Mouse (Mus musculus) right cerebral cortex, adult 2 months (tissue): ENCODE measurements at regions not wholly inside any gene's neighbourhood (a gene's known extent, or its start where the extent isn't known, plus 50 kb on each side); places are given as distances from the start of the nearest gene placed in this dataset.

Experiments
- DNase-seq, 2 experiments: peaks; one replicate each; pipeline ENCODE4 v3.0.0; 2021 to 2022; ENCODE audit warnings: low spot score in 2 of 2

DNA sequence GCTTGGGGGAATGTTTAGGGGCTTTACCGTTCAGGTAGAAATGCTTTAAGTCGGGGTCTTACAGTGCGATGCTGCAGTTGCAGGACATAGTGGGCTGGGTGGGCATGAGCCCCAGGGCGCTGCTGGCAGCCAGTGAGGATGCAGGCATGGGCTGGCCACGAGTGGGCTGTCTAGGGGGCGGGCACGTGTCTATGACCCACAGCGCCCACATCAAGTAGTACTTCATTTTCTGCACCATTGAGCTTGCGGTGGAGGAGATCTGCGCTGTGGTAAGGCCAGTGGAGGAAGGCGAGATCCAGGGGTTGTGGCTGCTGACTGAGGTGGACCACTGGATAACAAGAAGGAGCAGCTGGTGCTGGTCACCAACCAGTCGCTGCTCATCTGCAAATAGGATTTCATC lies 52.4 kb upstream of the Olfr291 start:
- no peak for DNase-seq

DNA sequence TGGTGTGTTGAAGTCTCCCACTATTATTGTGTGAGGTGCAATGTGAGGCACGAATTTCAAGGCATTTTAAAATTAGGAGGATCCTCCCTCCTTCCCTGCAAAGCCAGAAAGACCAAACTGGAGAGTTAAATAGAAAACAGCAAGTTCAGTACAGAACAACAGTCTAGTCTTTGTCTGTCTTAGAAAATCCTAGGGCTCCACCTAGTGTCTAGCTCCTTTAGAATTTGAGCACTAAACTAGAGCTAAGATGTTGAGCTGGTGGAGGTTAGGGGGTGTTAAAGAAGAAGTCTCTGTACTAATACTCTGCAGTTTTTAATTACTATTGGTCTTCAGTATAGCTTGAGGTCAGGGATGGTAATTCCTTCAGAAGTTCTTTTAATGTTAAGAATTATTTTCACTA lies 58.7 kb upstream of the Olfr291 start:
- peak; percentile 5 to 35 for DNase-seq

DNA sequence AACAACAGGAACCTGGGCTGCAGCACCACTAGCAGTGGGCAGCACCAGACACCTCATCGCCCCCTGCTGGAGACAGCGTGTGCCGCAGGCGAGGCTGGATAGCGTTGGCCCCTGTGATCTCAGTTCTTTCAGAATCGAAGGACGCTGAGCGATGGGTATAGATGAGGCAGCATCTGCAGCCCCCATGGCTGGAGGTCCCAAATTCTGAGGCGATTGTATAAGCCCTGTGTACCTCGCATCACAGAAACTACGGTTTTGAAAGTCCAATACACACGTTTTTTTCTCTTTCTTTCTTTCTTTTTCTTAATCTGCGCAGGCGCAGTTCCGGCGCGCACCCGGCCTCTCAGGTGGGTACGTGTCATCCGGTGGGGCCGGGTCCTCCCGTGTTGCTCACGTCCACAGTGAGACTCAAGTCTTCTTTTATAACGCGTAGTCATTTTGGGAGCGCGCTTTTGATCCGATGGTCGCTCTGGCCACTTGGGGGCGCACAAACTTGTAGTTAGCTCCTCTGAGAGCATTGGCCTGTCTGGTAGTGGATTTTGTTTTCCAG lies 74.0 kb upstream of the Olfr291 start:
- peak; percentile 86 to 93 for DNase-seq

- DNase-seq = no peak
Measured at GRCm38 (mm10) chr7:84777696-84778095, 75.7 kb upstream of the Olfr291 start.

- no peak for DNase-seq
Measured at GRCm38 (mm10) chr7:84756261-84756660, 66.5 kb upstream of the Zfand6 start.

DNA sequence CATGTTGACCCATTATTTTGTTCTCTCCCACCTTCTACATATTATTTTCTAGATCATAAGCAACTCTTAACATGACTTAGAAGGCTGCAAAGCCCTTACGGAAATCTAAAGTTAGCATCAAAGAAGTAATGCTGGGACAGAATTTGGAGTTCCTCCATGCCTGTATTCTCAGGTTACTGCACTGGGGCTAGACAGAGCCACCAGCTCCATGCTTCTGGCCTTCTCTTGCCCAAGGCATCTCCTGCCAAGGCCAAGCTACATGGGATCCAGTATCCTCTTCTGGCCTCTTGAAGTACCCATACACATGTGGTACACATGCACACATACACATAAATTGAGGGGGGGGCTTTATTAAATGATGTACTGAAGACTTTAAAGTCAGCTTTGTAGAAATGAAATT lies 63.6 kb upstream of the Zfand6 start:
- no peak for DNase-seq

DNA sequence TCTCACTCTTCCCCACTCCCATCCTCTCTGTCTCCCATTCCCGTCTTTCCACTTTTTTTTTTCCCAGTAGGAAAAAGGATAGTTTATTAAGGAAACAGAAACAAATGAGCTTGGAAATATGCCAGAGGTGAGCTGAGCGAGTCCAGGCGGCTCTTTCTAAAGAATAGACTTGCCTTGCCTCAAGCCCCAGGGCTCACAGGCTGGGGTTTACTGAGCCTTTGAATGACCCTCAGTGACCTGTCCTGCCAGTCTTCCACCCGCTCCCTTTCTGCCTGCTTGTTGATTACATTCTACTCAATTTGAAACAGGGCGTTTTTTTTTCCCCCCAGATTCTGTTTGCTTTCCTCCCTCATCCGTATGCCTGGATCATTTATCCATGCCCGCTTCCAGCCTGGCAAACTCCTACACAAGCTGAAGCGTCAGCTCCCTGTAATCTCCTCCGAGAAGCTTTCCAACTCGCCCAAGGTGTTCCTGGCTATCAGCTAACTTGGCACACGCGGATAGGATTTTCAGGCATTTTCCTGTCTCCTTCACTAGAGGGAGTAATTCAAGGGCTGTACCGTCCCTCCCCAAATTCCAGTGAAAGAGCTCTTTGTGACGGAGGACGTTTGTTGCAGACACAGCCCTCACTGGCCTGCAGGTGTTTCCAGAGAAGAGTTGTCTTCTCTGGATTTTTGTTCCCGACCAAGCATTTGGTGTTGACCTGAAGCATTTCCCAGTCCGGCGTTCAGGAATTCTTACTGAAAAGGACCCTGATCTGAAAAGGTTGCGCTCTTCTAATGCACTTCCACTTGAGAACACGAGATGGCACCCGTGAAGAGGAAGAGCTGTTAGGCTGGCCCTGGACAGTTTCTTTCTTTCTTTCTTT lies 59.9 kb upstream of the Zfand6 start:
- DNase-seq = peak; percentile 77 to 78

DNA sequence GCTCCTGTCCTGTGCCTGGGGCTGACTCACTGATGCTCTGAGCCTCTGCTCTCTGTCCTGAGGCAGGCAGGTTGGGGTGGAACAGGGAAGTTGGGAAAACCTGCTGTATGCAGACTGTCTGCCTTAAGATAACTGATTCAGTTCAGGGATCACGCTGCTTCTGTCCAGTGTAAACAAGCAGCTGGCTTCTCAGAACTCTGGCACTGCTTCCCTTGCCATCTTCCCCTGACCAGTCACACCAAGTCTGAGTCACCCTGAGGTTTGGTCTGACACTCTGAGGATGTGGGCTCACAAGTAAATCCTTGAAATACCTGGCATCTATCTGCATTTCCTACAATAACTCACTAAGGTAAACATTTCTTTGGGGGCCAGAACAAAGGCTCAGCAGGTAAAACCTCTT lies 58.1 kb upstream of the Zfand6 start:
- DNase-seq = no peak

- DNase-seq = no peak
Measured at GRCm38 (mm10) chr7:84744321-84745070, 54.7 kb upstream of the Zfand6 start.

GRCm38 (mm10) chr7:84739965-84740390 lies 50.2 kb upstream of the Zfand6 start:
- DNase-seq = peak; percentile 6
